Mouse (Mus musculus): ENCODE measurements around the gene Lrrc46. TPM values are rescaled to one million over a fixed set of nuclear protein-coding genes. Genes with fewer than 3 reads are reported as not detected.

Gene Lrrc46
- polyA plus RNA-seq, 1 experiment from 2014 or later: 7.5 TPM

GRCm38 (mm10) chr11:96986463-96986862, 54.7 kb downstream of the Lrrc46 start:
- Histone ChIP-seq H3K27ac (ENCODE audit: low read length) (no peak overlapping the region), H3K36me3 (ENCODE audit: insufficient read depth, low read length) (no peaks in the 10 kb centered on the region), H3K9me3 (ENCODE audit: low read length) (no peaks in the 10 kb centered on the region), H3K9ac (replicated peaks; ENCODE audit: low read depth) (no peak overlapping the region), H3K4me3 (ENCODE audit: low read depth, low read length) (no peak overlapping the region), H3K27me3 (replicated peaks; ENCODE audit: insufficient read depth, low read length) (no peaks in the 10 kb centered on the region; the same call in 1 of the 2 replicates), H3K4me2 (replicated peaks; ENCODE audit: low read depth, low read length) (no peak overlapping the region), H3K4me1 (ENCODE audit: insufficient read depth, low read depth, low read length) (peaks cover 8% of the 10 kb centered on the region; the same call in 1 of the 2 replicates)
- ATAC-seq (no peak), DNase-seq (ENCODE audit: low spot score) (no peak)
- TF ChIP-seq CTCF (IDR thresholded peaks at IDR 0.05) (no peak), EP300 (IDR thresholded peaks at IDR 0.05) (no peak)
- WGBS: 43% methylated on average over 3 of the region's 3 CpGs

- DNase-seq (ENCODE audit: low spot score): no peak
- TF ChIP-seq EP300 (IDR thresholded peaks at IDR 0.05) (no peak), CTCF (IDR thresholded peaks at IDR 0.05) (no peak)
- H3K36me3 ChIP-seq (ENCODE audit: insufficient read depth, low read length): no peaks in the 10 kb centered on the region
- 40% methylated on average over 4 of the region's 4 CpGs for WGBS
- no peaks in the 10 kb centered on the region; the same call in 1 of the 2 replicates for H3K27me3 ChIP-seq (replicated peaks; ENCODE audit: insufficient read depth, low read length)
- H3K9me3 ChIP-seq (ENCODE audit: low read length): no peaks in the 10 kb centered on the region
- no peak overlapping the region for H3K27ac ChIP-seq (ENCODE audit: low read length)
- no peak overlapping the region for H3K9ac ChIP-seq (replicated peaks; ENCODE audit: low read depth)
- H3K4me1 ChIP-seq (ENCODE audit: insufficient read depth, low read depth, low read length): peaks cover 8% of the 10 kb centered on the region; the same call in 1 of the 2 replicates
- H3K4me2 ChIP-seq (replicated peaks; ENCODE audit: low read depth, low read length): no peak overlapping the region
- no peak overlapping the region for H3K4me3 ChIP-seq (ENCODE audit: low read depth, low read length)
- no peak for ATAC-seq
Measured at GRCm38 (mm10) chr11:96984903-96985302, 56.3 kb downstream of the Lrrc46 start.

Small RNA genes within 50 kb of the gene (microRNA-seq; reads per million reads assigned to microRNA genes)
- gene Mir8103: 0.73 reads per million

Other genes starting within 250 kb of the Lrrc46 start
- 51.8 and 54.5 TPM in 2 replicates for gene Nfe2l1, start 211.4 kb downstream of the Lrrc46 start, polyA plus RNA-seq (2015; fragmentation: Nextera tagmentation; extraction: Ambion mirVana)
- gene Copz2, start 191.5 kb downstream of the Lrrc46 start, polyA plus RNA-seq (2015; fragmentation: Nextera tagmentation; extraction: Ambion mirVana): 105 and 110 TPM in 2 replicates
- gene Cdk5rap3, start 124.9 kb downstream of the Lrrc46 start, polyA plus RNA-seq (2015; fragmentation: Nextera tagmentation; extraction: Ambion mirVana): 46.4 and 48.0 TPM in 2 replicates
- 126 and 127 TPM in 2 replicates for gene Prr15l, start 113.3 kb downstream of the Lrrc46 start, polyA plus RNA-seq (2015; fragmentation: Nextera tagmentation; extraction: Ambion mirVana)
- gene Pnpo, start 97.4 kb downstream of the Lrrc46 start, polyA plus RNA-seq (2015; fragmentation: Nextera tagmentation; extraction: Ambion mirVana): 28.7 and 30.0 TPM in 2 replicates
- gene Sp2, start 58.4 kb downstream of the Lrrc46 start, polyA plus RNA-seq (2015; fragmentation: Nextera tagmentation; extraction: Ambion mirVana): 9.1 and 10.6 TPM in 2 replicates
- 0.56 and 0.81 TPM in 2 replicates for gene Sp6, start 28.0 kb downstream of the Lrrc46 start, polyA plus RNA-seq (2015; fragmentation: Nextera tagmentation; extraction: Ambion mirVana)
- 15.7 and 17.2 TPM in 2 replicates for gene Scrn2, start 11.5 kb downstream of the Lrrc46 start, polyA plus RNA-seq (2015; fragmentation: Nextera tagmentation; extraction: Ambion mirVana)
- 50.8 and 53.5 TPM in 2 replicates for gene Mrpl10, start 153 bp upstream of the Lrrc46 start, polyA plus RNA-seq (2015; fragmentation: Nextera tagmentation; extraction: Ambion mirVana)
- gene Osbpl7, start 9.2 kb upstream of the Lrrc46 start, polyA plus RNA-seq (2015; fragmentation: Nextera tagmentation; extraction: Ambion mirVana): 11.4 and 11.9 TPM in 2 replicates
- 0.12 and 0.13 TPM in 2 replicates for gene Tbx21, start 73.9 kb upstream of the Lrrc46 start, polyA plus RNA-seq (2015; fragmentation: Nextera tagmentation; extraction: Ambion mirVana)
- 8.1 and 8.9 TPM in 2 replicates for gene Tbkbp1, start 110.1 kb upstream of the Lrrc46 start, polyA plus RNA-seq (2015; fragmentation: Nextera tagmentation; extraction: Ambion mirVana)
- 17.0 and 20.3 TPM in 2 replicates for gene Kpnb1, start 146.5 kb upstream of the Lrrc46 start, polyA plus RNA-seq (2015; fragmentation: Nextera tagmentation; extraction: Ambion mirVana)
- gene Npepps, start 239.2 kb upstream of the Lrrc46 start, polyA plus RNA-seq (2015; fragmentation: Nextera tagmentation; extraction: Ambion mirVana): 47.5 and 54.3 TPM in 2 replicates

Measured in lung, postnatal 0 days (tissue).